10 mouse cellular contexts compared by ENCODE assay signal in genomic region chr8:110201806-110202205, GRCm38 (mm10). TPM values are rescaled to one million over a fixed set of nuclear protein-coding genes. Genes with fewer than 3 reads are reported as not detected.
DNase-seq lines count a peak whose midpoint lies in the region; ATAC-seq and TF ChIP-seq lines count a peak whose summit lies in the region.
"Had no signal": no experiment of that assay in that cellular context is flagged by ENCODE, and none has a peak within 500 bp of the region (broad histone marks: within the 10 kb centered on the region; RNA-seq: fewer than 3 reads in every experiment).

No protein-coding gene starts in this region.

- H3K4me2 ChIP-seq in forebrain, postnatal 0 days (ENCODE audit: low read depth), result no peak overlapping the region
- no peak overlapping the region for H3K4me2 ChIP-seq in forebrain, embryonic 15.5 days (replicated peaks)
- no peak overlapping the region for H3K4me2 ChIP-seq in neural tube, embryonic 11.5 days (ENCODE audit: low read depth)
- H3K4me2 ChIP-seq: kidney, embryonic 15.5 days had no signal

- no peak for TF ChIP-seq POLR2A in lung, adult 2 months (IDR thresholded peaks at IDR 0.05; ENCODE audit: borderline replicate concordance, extremely low read depth, low read depth, low read length)

- TF ChIP-seq CTCF in forebrain, postnatal 0 days (IDR thresholded peaks at IDR 0.05; ENCODE audit: low read depth), result peak; percentile 77
- TF ChIP-seq CTCF in lung, adult 2 months (IDR thresholded peaks at IDR 0.05; ENCODE audit: insufficient read depth, low read length), result peak; percentile 50

- H3K27ac ChIP-seq in forebrain, postnatal 0 days (ENCODE audit: low read depth, low read length), result no peak overlapping the region
- no peak overlapping the region for H3K27ac ChIP-seq in forebrain, embryonic 15.5 days (replicated peaks)
- no peak overlapping the region for H3K27ac ChIP-seq in neural tube, embryonic 11.5 days (ENCODE audit: low read depth, low read length)
- H3K27ac ChIP-seq: kidney, embryonic 15.5 days had no signal

- WGBS in forebrain, postnatal 0 days, result 23% methylated on average over 11 of the region's 11 CpGs
- 25% methylated on average over 11 of the region's 11 CpGs for WGBS in forebrain, embryonic 15.5 days
- 34% methylated on average over 11 of the region's 11 CpGs for WGBS in lung, adult 2 months
- 35% methylated on average over 11 of the region's 11 CpGs for WGBS in neural tube, embryonic 11.5 days

- H3K36me3 ChIP-seq in forebrain, postnatal 0 days (ENCODE audit: insufficient read depth), result no peaks in the 10 kb centered on the region
- H3K36me3 ChIP-seq in forebrain, embryonic 15.5 days, result no peaks in the 10 kb centered on the region
- no peaks in the 10 kb centered on the region for H3K36me3 ChIP-seq in neural tube, embryonic 11.5 days (ENCODE audit: control insufficient read depth, insufficient read depth, low read length)
- H3K36me3 ChIP-seq: kidney, embryonic 15.5 days had no signal

- no peak overlapping the region for H3K4me3 ChIP-seq in forebrain, postnatal 0 days (ENCODE audit: low read depth, low read length)
- no peak overlapping the region for H3K4me3 ChIP-seq in forebrain, embryonic 15.5 days
- no peak overlapping the region for H3K4me3 ChIP-seq in lung, adult 2 months (replicated peaks; ENCODE audit: extremely low read depth, low read depth, low read length)
- H3K4me3 ChIP-seq in neural tube, embryonic 11.5 days (ENCODE audit: low read depth, low read length), result no peak overlapping the region
- H3K4me3 ChIP-seq: kidney, embryonic 15.5 days had no signal

- no peaks in the 10 kb centered on the region for H3K4me1 ChIP-seq in forebrain, postnatal 0 days (ENCODE audit: insufficient read depth)
- H3K4me1 ChIP-seq in forebrain, embryonic 15.5 days, result no peaks in the 10 kb centered on the region
- no peaks in the 10 kb centered on the region for H3K4me1 ChIP-seq in lung, adult 2 months (ENCODE audit: control insufficient read depth, insufficient read depth, low read length)
- H3K4me1 ChIP-seq in neural tube, embryonic 11.5 days (ENCODE audit: control insufficient read depth, insufficient read depth, low read length), result no peaks in the 10 kb centered on the region
- H3K4me1 ChIP-seq: kidney, embryonic 15.5 days had no signal

- H3K27me3 ChIP-seq in forebrain, postnatal 0 days (ENCODE audit: insufficient read depth, low read length), result no peaks in the 10 kb centered on the region; the same call in 1 of the 2 replicates
- no peaks in the 10 kb centered on the region for H3K27me3 ChIP-seq in forebrain, embryonic 15.5 days
- H3K27me3 ChIP-seq in neural tube, embryonic 11.5 days (ENCODE audit: control insufficient read depth, insufficient read depth, low read length), result no peaks in the 10 kb centered on the region

- ATAC-seq in forebrain, postnatal 0 days, result no peak; the same call in 1 of the 2 replicates
- no peak for ATAC-seq in forebrain, embryonic 15.5 days (replicated peaks)
- ATAC-seq in neural tube, embryonic 11.5 days (ENCODE audit: insufficient read depth, low FRiP score, low TSS enrichment), result no peak

- no peak overlapping the region for H3K9ac ChIP-seq in forebrain, postnatal 0 days
- H3K9ac ChIP-seq in forebrain, embryonic 15.5 days (replicated peaks), result no peak overlapping the region
- H3K9ac ChIP-seq in neural tube, embryonic 11.5 days (ENCODE audit: low read length), result no peak overlapping the region
- H3K9ac ChIP-seq: kidney, embryonic 15.5 days had no signal

- DNase-seq in forebrain, postnatal 0 days, result peak; percentile 61
- DNase-seq in lung, adult 2 months, result no peak
- DNase-seq in lung, postnatal 36 days, result no peak
- peak; percentile 23 for DNase-seq in R1 (ENCODE audit: low read depth, low spot score)
- DNase-seq in neural tube, embryonic 11.5 days (ENCODE audit: low spot score), result peak; percentile 60
- no peak for DNase-seq in urinary bladder, adult 2 months (ENCODE audit: low spot score)
- no peak for DNase-seq in adrenal gland, adult 18-20 months (ENCODE audit: low spot score in 2 of 2)
- DNase-seq: gastrocnemius, postnatal 36 days had no signal

- no peaks in the 10 kb centered on the region for H3K9me3 ChIP-seq in forebrain, postnatal 0 days (ENCODE audit: low read length)
- H3K9me3 ChIP-seq in forebrain, embryonic 15.5 days, result no peaks in the 10 kb centered on the region
- no peaks in the 10 kb centered on the region for H3K9me3 ChIP-seq in neural tube, embryonic 11.5 days (ENCODE audit: control insufficient read depth, low read length)
- H3K9me3 ChIP-seq: kidney, embryonic 15.5 days had no signal

RNA-seq across cellular contexts. Expression of gene Cmtr2, which starts 13.7 kb away (rescaled TPM):
- total RNA-seq in forebrain, postnatal 0 days (2014; rRNA removed), result 21.9 and 24.9 TPM in 2 replicates
- polyA plus RNA-seq in forebrain, postnatal 0 days (2015; fragmentation: Nextera tagmentation; extraction: Ambion mirVana), result 9.1 and 9.3 TPM in 2 replicates
- polyA plus RNA-seq in forebrain, embryonic 15.5 days (2015; fragmentation: Nextera tagmentation; extraction: Ambion mirVana), result 12.9 and 13.4 TPM in 2 replicates
- polyA plus RNA-seq in lung, adult 2 months (2012; rRNA removed), result 2.5 and 3.4 TPM in 2 replicates
- 10.7 and 10.8 TPM in 2 replicates for polyA plus RNA-seq in neural tube, embryonic 11.5 days (2014; fragmentation: Nextera tagmentation; extraction: Ambion mirVana)
- 5.2 and 5.5 TPM in 2 replicates for polyA plus RNA-seq in urinary bladder, adult 2 months (2012; rRNA removed)
- total RNA-seq in adrenal gland, adult 18-20 months (2021), result 1 to 10 TPM; 7.3 to 8.0 TPM

RNA-seq across cellular contexts. Expression of gene Calb2, which starts 33.8 kb away (rescaled TPM):
- 133 TPM in 2 replicates for total RNA-seq in forebrain, postnatal 0 days (2014; rRNA removed)
- 177 and 286 TPM in 2 replicates for polyA plus RNA-seq in forebrain, postnatal 0 days (2015; fragmentation: Nextera tagmentation; extraction: Ambion mirVana)
- polyA plus RNA-seq in forebrain, embryonic 15.5 days (2015; fragmentation: Nextera tagmentation; extraction: Ambion mirVana), result 79.6 and 85.9 TPM in 2 replicates
- polyA plus RNA-seq in lung, adult 2 months (2012; rRNA removed), result 0.12 TPM in 1 of 2 replicates, not detected in the other
- polyA plus RNA-seq in neural tube, embryonic 11.5 days (2014; fragmentation: Nextera tagmentation; extraction: Ambion mirVana), result 3.2 and 7.6 TPM in 2 replicates
- 0.07 and 0.11 TPM in 2 replicates for polyA plus RNA-seq in urinary bladder, adult 2 months (2012; rRNA removed)
- total RNA-seq in adrenal gland, adult 18-20 months (2021), result 1 to 10 TPM in 1 of 2 experiments, under 1 TPM in 1; 0.36 to 1.2 TPM
- total RNA-seq: gastrocnemius, postnatal 36 days had no signal

Comparison
In these comparisons a context has a peak if more than half of its experiments do, and no peak if none do; other contexts are left out.
1. DNase-seq: peak in forebrain, postnatal 0 days (single experiment), R1 (single experiment) and neural tube, embryonic 11.5 days (single experiment); none in lung, adult 2 months (single experiment), lung, postnatal 36 days (single experiment), urinary bladder, adult 2 months (single experiment) and adrenal gland, adult 18-20 months (0 of 2).